Mouse (Mus musculus): ENCODE data around the gene Ccdc162.

GRCm38 (mm10) chr10:41546396-41547165 is 169.9 kb downstream of the Ccdc162 start:
- TF ChIP-seq CTCF (IDR thresholded peaks at IDR 0.05; ENCODE audit: low read depth) (no peak), EP300 (optimal IDR thresholded peaks at IDR 0.05) (no peak)

Measured in stomach, postnatal 0 days (tissue).